Mouse (Mus musculus) neural tube, embryonic 14.5 days (tissue): ENCODE measurements around the gene Sbk3. TPM values are rescaled to one million over a fixed set of nuclear protein-coding genes. Genes with fewer than 3 reads are reported as not detected.
"Not testable (repeated sequence)": the region's sequence is repeated elsewhere in the genome, so short reads cannot be mapped to it uniquely, and the experiment has no call there.

ENCODE experiments used
- ATAC-seq: fragments of 200-750 bp; cut with Nextera tagmentation; 2 replicates; pipeline ENCODE4 v1.8.0; 2017; ENCODE audit warnings: low read depth, mild to moderate bottlenecking, moderate TSS enrichment, moderate library complexity
- H3K27ac ChIP-seq: fragments of 300-500 bp; sonication (generic); 2 replicates; pipeline ENCODE4 v1.5.1; 2014; ENCODE audit warnings: low read depth, mild to moderate bottlenecking, control low read depth, low read length, moderate library complexity, mixed read lengths
- H3K27me3 ChIP-seq: fragments of 300-500 bp; sonication (generic); 2 replicates; pipeline ENCODE4 v1.6.1; 2014; ENCODE audit warnings: low read length; ENCODE audit not compliant: control insufficient read depth, insufficient read depth
- H3K36me3 ChIP-seq: fragments of 300-500 bp; sonication (generic); 2 replicates; pipeline ENCODE4 v1.6.1; 2014; ENCODE audit warnings: low read length, mixed read lengths; ENCODE audit not compliant: control insufficient read depth, insufficient read depth
- H3K4me1 ChIP-seq: fragments of 300-500 bp; sonication (generic); 2 replicates; pipeline ENCODE4 v1.6.1; 2014; ENCODE audit warnings: low read length; ENCODE audit not compliant: control insufficient read depth, insufficient read depth
- H3K4me2 ChIP-seq: fragments of 300-500 bp; sonication (generic); 2 replicates; pipeline ENCODE4 v1.6.1; 2014; ENCODE audit warnings: mild to moderate bottlenecking, low read depth, low read length, control low read depth
- H3K4me3 ChIP-seq: fragments of 300-500 bp; sonication (generic); 2 replicates; pipeline ENCODE4 v1.5.1; 2014; ENCODE audit warnings: low read depth, low read length, control low read depth, mixed read lengths
- H3K9ac ChIP-seq: fragments of 300-500 bp; sonication (generic); replicated peaks from 2 replicates; pipeline ENCODE4 v1.6.1; 2014; ENCODE audit warnings: low read depth, mild to moderate bottlenecking, control low read depth, low read length, mixed read lengths
- H3K9me3 ChIP-seq: fragments of 300-500 bp; sonication (generic); 2 replicates; pipeline ENCODE4 v1.6.1; 2016; ENCODE audit warnings: low read length; ENCODE audit not compliant: control insufficient read depth
- WGBS: fragments of 180-500 bp; shearing (Covaris S2); extraction: QIAGEN DNeasy Blood & Tissue Kit; methylation state at CpG from one replicate; pipeline ENCODE4 v1.1.7; 2014; 5-methylcytosine and 5-hydroxymethylcytosine counted together
- polyA plus RNA-seq: library from polyadenylated mRNA; unstranded; fragments of >200 nt; fragmentation: Nextera tagmentation; extraction: Ambion mirVana; gene quantifications from 2 replicates; pipeline ENCODE4 v1.2.1, GENCODE M21; 2014

The Sbk3 gene
- 0.52 and 0.75 TPM in 2 replicates for polyA plus RNA-seq

DNA sequence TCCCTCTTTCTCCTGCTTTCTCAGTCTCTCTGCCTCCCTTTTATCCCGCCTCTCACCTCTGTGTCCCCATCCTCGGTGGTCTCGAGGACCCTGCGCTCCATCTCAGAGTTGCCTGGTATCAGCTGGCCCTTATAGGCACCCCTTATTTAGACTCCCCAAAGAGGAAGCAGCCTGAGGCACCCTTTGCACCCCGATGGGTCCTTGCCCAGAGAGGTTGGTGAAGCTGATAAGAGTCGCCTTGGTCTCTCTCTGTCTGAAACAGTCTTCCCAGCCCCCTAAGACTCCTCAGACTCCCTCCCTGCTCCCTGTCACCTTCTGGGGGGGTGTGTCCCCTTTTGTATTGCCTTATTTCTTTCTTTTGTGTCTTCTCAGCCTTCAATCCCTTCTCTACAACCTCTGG lies at the start of gene Sbk3:
Gene Sbk3 (minus strand): TSS at position 101 of the 400 bp plus-strand sequence.
- Histone ChIP-seq H3K36me3 (no peaks in the 10 kb centered on the region), H3K27ac (no peak within 1 kb of the TSS), H3K4me3 (no peak within 1 kb of the TSS), H3K9ac (no peak within 1 kb of the TSS), H3K4me2 (no peak within 1 kb of the TSS), H3K4me1 (no peaks in the 10 kb centered on the region), H3K9me3 (no peaks in the 10 kb centered on the region), H3K27me3 (no peaks in the 10 kb centered on the region)
- ATAC-seq, result no peak
- 51% methylated on average over 6 of the region's 6 CpGs for WGBS

- peak overlapping the region; percentile 83 for H3K4me2 ChIP-seq
- H3K27ac ChIP-seq, result peak overlapping the region; percentile 92
- WGBS, result under 1% methylated on average over 14 of the region's 15 CpGs
- no peaks in the 10 kb centered on the region for H3K27me3 ChIP-seq
- peak; percentile 9 for ATAC-seq
- H3K9ac ChIP-seq, result peak overlapping the region; percentile 96
- H3K9me3 ChIP-seq, result no peaks in the 10 kb centered on the region
- H3K4me1 ChIP-seq, result peaks cover 7% of the 10 kb centered on the region
- H3K36me3 ChIP-seq, result peaks cover 9% of the 10 kb centered on the region; the same call in 1 of the 2 replicates
- peak overlapping the region; percentile 81 for H3K4me3 ChIP-seq
These were observed 49.7 kb upstream of the Sbk3 start for GRCm38 (mm10) chr7:5020685-5021084.

- peak within 1 kb of the TSS; percentile 96 for H3K9ac ChIP-seq
- no peaks in the 10 kb centered on the region for H3K9me3 ChIP-seq
- WGBS, result under 1% methylated on average over 46 of the region's 49 CpGs
- H3K4me2 ChIP-seq, result peak within 1 kb of the TSS; percentile 83
- H3K4me3 ChIP-seq, result peak within 1 kb of the TSS; percentile 81
- H3K27me3 ChIP-seq, result no peaks in the 10 kb centered on the region
- peaks cover 9% of the 10 kb centered on the region; the same call in 1 of the 2 replicates for H3K36me3 ChIP-seq
- H3K4me1 ChIP-seq, result peaks cover 7% of the 10 kb centered on the region
- ATAC-seq, result peak; percentile 89
- peak within 1 kb of the TSS; percentile 92 for H3K27ac ChIP-seq
These were observed 49.2 kb upstream of the Sbk3 start, which contains the start of the genes Zfp865 and Ccdc106 for GRCm38 (mm10) chr7:5020000-5020681. Gene Zfp865 (plus strand): TSS chr7:5020376. Gene Ccdc106 (plus strand): TSS chr7:5020553.

- not testable (repeated sequence) for H3K9me3 ChIP-seq, H3K27me3 ChIP-seq, ATAC-seq, H3K9ac ChIP-seq, H3K36me3 ChIP-seq, H3K4me1 ChIP-seq
- Histone ChIP-seq H3K27ac (peak overlapping the region; percentile 60; the same call in 1 of the 2 replicates), H3K4me3 (peak overlapping the region; percentile 81), H3K4me2 (peak overlapping the region; percentile 29)
- 28% methylated on average over 8 of the region's 8 CpGs for WGBS
These were observed 48.6 kb upstream of the Sbk3 start for GRCm38 (mm10) chr7:5019576-5019975.

GRCm38 (mm10) chr7:5017931-5018330 lies 47.0 kb upstream of the Sbk3 start:
- Histone ChIP-seq H3K9me3 (no peaks in the 10 kb centered on the region), H3K27ac (no peak overlapping the region), H3K4me2 (no peak overlapping the region), H3K4me3 (no peak overlapping the region), H3K27me3 (no peaks in the 10 kb centered on the region), H3K9ac (no peak overlapping the region), H3K4me1 (peaks cover 7% of the 10 kb centered on the region), H3K36me3 (peaks cover 6% of the 10 kb centered on the region; the same call in 1 of the 2 replicates)
- WGBS, result 96% methylated on average over 21 of the region's 21 CpGs
- ATAC-seq, result no peak

DNA sequence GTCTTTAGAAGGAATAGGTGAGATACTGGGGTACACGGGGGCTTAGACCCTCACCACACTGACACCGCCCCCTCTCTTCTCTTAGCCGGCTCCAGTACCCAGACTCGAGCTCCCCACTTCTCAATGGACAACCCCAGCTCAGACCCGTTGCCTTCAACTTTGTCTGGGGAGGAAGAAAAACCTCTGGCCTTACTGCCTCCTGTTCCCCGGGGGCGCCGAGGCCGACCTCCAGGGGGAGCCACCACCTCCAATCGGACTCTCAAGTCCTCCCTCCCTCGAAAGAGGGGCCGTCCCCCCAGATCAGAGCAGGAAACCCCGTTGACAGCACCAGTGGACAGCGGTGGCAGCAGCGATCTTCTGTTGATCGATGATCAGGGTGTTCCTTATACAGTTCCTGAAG lies 46.4 kb upstream of the Sbk3 start:
- H3K9me3 ChIP-seq, result no peaks in the 10 kb centered on the region
- no peak overlapping the region for H3K9ac ChIP-seq
- H3K27me3 ChIP-seq, result no peaks in the 10 kb centered on the region
- H3K4me3 ChIP-seq, result no peak overlapping the region
- ATAC-seq, result no peak
- WGBS, result 93% methylated on average over 16 of the region's 16 CpGs
- peaks cover 8% of the 10 kb centered on the region; the same call in 1 of the 2 replicates for H3K36me3 ChIP-seq
- no peak overlapping the region for H3K27ac ChIP-seq
- peaks cover 7% of the 10 kb centered on the region for H3K4me1 ChIP-seq
- no peak overlapping the region for H3K4me2 ChIP-seq

DNA sequence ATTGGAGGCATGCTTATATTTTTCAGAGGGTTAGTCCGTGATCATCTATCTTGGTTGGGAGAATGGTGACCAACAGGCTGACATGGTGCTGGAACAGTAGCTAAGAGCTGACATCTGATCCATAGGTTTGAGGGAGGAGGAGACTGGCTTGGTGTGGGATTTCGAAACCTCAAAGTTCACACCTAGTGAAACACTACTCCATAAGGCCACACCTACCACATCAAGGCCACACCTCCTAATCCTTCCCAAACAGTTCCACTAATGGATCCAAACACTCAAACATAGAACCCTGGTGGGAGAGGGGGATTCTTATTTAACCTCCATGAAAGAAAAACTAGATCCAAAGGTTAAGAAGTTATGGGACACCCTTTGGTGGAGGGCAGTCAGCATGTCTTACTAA lies 46.0 kb upstream of the Sbk3 start:
- Histone ChIP-seq H3K27me3 (no peaks in the 10 kb centered on the region), H3K36me3 (peaks cover 6% of the 10 kb centered on the region; the same call in 1 of the 2 replicates), H3K27ac (no peak overlapping the region), H3K4me2 (no peak overlapping the region), H3K4me1 (peaks cover 7% of the 10 kb centered on the region), H3K9me3 (no peaks in the 10 kb centered on the region), H3K4me3 (no peak overlapping the region), H3K9ac (no peak overlapping the region)
- no peak for ATAC-seq
- WGBS, result 96% methylated on average over 2 of the region's 2 CpGs

GRCm38 (mm10) chr7:5016057-5016456 lies 45.1 kb upstream of the Sbk3 start:
- Histone ChIP-seq H3K27ac (peak overlapping the region; percentile 98), H3K9me3 (no peaks in the 10 kb centered on the region), H3K4me1 (peaks cover 2% of the 10 kb centered on the region), H3K9ac (no peak overlapping the region), H3K4me2 (peak overlapping the region; percentile 46), H3K27me3 (no peaks in the 10 kb centered on the region), H3K4me3 (peak overlapping the region; percentile 58), H3K36me3 (peaks cover 11% of the 10 kb centered on the region)
- 53% methylated on average over 3 of the region's 3 CpGs for WGBS
- ATAC-seq, result no peak
